Mouse (Mus musculus) hindbrain, embryonic 15.5 days (tissue): ENCODE measurements at regions not wholly inside any gene's neighbourhood (a gene's known extent, or its start where the extent isn't known, plus 50 kb on each side); places are given as distances from the start of the nearest gene placed in this dataset.
"Not testable (repeated sequence)": the region's sequence is repeated elsewhere in the genome, so short reads cannot be mapped to it uniquely, and the experiment has no call there.

Source experiments
- ATAC-seq: fragments of 200-750 bp; cut with Nextera tagmentation; 2 replicates; pipeline ENCODE4 v1.8.0; 2017; ENCODE audit warnings: low read depth, moderate number of reproducible peaks, moderate TSS enrichment; ENCODE audit not compliant: low FRiP score
- H3K27ac ChIP-seq: fragments of 300-500 bp; sonication (generic); replicated peaks from 2 replicates; pipeline ENCODE4 v1.5.1; 2015; ENCODE audit warnings: mild to moderate bottlenecking, inconsistent platforms
- H3K27me3 ChIP-seq: fragments of 300-500 bp; sonication (generic); 2 replicates; pipeline ENCODE4 v1.6.1; 2015; ENCODE audit warnings: control low read depth, inconsistent platforms
- H3K36me3 ChIP-seq: fragments of 300-500 bp; sonication (generic); 2 replicates; pipeline ENCODE4 v1.6.1; 2015; ENCODE audit warnings: control low read depth, inconsistent platforms
- H3K4me1 ChIP-seq: fragments of 300-500 bp; sonication (generic); replicated peaks from 2 replicates; pipeline ENCODE4 v1.6.1; 2015; ENCODE audit warnings: control low read depth, inconsistent platforms
- H3K4me2 ChIP-seq: fragments of 300-500 bp; sonication (generic); 2 replicates; pipeline ENCODE4 v1.6.1; 2015; ENCODE audit warnings: moderate library complexity, mild to moderate bottlenecking, inconsistent platforms
- H3K4me3 ChIP-seq: fragments of 300-500 bp; sonication (generic); 2 replicates; pipeline ENCODE4 v1.5.1; 2015; ENCODE audit warnings: mild to moderate bottlenecking, inconsistent platforms
- H3K9ac ChIP-seq: fragments of 300-500 bp; sonication (generic); 2 replicates; pipeline ENCODE4 v1.6.1; 2015; ENCODE audit warnings: inconsistent platforms
- H3K9me3 ChIP-seq: fragments of 300-500 bp; sonication (generic); 2 replicates; pipeline ENCODE4 v1.6.1; 2016; ENCODE audit warnings: control low read depth, inconsistent platforms
- WGBS: fragments of 180-500 bp; shearing (Covaris S2); methylation state at CpG from one replicate; pipeline ENCODE4 v1.1.7; 2015; 5-methylcytosine and 5-hydroxymethylcytosine counted together

DNA sequence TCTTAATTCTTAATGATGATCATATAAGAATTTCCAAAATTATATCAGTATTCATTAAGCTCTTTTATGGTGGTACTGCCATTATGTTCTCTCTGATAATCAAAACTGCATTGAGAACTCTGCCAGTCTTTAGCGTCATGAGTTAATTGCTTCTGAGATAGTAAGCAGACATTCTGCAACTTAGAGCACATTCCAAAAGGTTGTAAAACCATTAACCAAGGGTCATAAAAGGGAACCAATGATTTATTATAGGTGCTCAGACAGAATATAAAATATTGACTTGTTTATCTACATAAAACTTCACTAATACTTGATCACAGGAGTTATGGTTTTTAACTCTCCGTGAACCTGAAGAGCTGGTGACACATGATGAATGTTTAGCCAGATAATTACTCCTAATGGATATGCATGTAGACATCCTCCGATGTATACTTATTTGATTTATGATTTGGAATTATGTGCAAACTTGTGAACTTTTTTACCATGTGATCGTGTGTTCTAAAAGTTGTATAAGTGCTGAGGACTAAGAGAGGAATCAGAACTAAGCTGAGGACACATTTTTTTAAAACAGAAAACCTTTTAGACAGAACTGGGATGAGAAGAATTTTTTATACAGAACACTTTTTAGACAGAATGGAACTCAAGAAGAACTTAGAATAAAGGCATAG, 1345.4 kb downstream of the Zfp704 start:
- no peaks in the 10 kb centered on the region for H3K36me3 ChIP-seq
- 84% methylated on average over 4 of the region's 4 CpGs for WGBS
- no peak overlapping the region for H3K27ac ChIP-seq
- H3K9ac ChIP-seq = no peak overlapping the region
- no peak for ATAC-seq
- H3K4me1 ChIP-seq = no peaks in the 10 kb centered on the region
- no peak overlapping the region for H3K4me2 ChIP-seq
- no peaks in the 10 kb centered on the region for H3K9me3 ChIP-seq
- H3K27me3 ChIP-seq = no peaks in the 10 kb centered on the region
- no peak overlapping the region for H3K4me3 ChIP-seq

- Histone ChIP-seq H3K4me2 (no peak overlapping the region), H3K27ac (no peak overlapping the region), H3K4me3 (no peak overlapping the region), H3K36me3 (no peaks in the 10 kb centered on the region), H3K27me3 (no peaks in the 10 kb centered on the region), H3K9me3 (no peaks in the 10 kb centered on the region), H3K4me1 (no peaks in the 10 kb centered on the region), H3K9ac (no peak overlapping the region)
- no peak for ATAC-seq
These were observed 1352.6 kb downstream of the Zfp704 start for GRCm38 (mm10) chr3:8257293-8257692.

- no peak overlapping the region for H3K4me2 ChIP-seq
- no peak overlapping the region for H3K4me3 ChIP-seq
- H3K9me3 ChIP-seq = no peaks in the 10 kb centered on the region
- H3K4me1 ChIP-seq = no peaks in the 10 kb centered on the region
- no peak overlapping the region for H3K27ac ChIP-seq
- WGBS = 85% methylated on average over 2 of the region's 2 CpGs
- no peaks in the 10 kb centered on the region for H3K36me3 ChIP-seq
- ATAC-seq = no peak
- no peaks in the 10 kb centered on the region for H3K27me3 ChIP-seq
- H3K9ac ChIP-seq = no peak overlapping the region
These were observed 1357.6 kb downstream of the Zfp704 start for GRCm38 (mm10) chr3:8252311-8252710.

DNA sequence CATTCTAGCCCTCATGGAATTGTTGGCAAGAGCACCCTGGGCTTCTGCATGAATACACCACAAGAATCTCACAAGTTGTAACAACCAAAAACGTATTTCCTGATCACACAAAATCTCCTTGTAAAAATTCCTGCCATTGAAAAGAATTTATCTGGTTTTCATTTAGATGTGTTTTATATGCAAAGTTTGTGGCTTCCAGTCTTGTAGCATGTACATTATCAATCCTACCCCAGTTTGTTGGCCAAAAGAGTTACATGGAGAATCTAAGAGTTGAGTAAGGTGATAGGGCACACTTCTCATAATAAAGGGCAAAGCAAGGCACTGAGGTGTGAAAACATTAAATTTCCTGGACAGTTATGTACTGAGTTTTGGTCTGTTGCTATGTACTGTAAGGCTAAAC, 1361.0 kb downstream of the Zfp704 start:
- Histone ChIP-seq H3K27me3 (no peaks in the 10 kb centered on the region), H3K4me1 (no peaks in the 10 kb centered on the region), H3K27ac (no peak overlapping the region), H3K36me3 (no peaks in the 10 kb centered on the region), H3K9me3 (peaks cover 3% of the 10 kb centered on the region; the same call in 1 of the 2 replicates), H3K4me3 (no peak overlapping the region), H3K9ac (no peak overlapping the region), H3K4me2 (no peak overlapping the region)
- ATAC-seq = no peak
- 90% methylated on average over 1 of the region's 1 CpGs for WGBS

- 28% methylated on average over 1 of the region's 1 CpGs for WGBS
These were observed 1364.1 kb downstream of the Zfp704 start for GRCm38 (mm10) chr3:8245822-8246221.

GRCm38 (mm10) chr3:8245195-8245789, 1364.6 kb downstream of the Zfp704 start:
- peak; percentile 90 for ATAC-seq
- 69% methylated on average over 2 of the region's 2 CpGs for WGBS
- not testable (repeated sequence) for H3K4me2 ChIP-seq, H3K9ac ChIP-seq, H3K4me3 ChIP-seq, H3K27ac ChIP-seq, H3K36me3 ChIP-seq, H3K27me3 ChIP-seq, H3K4me1 ChIP-seq, H3K9me3 ChIP-seq

More at GRCm38 (mm10) chr3:8245822-8246221, 1364.1 kb downstream of the Zfp704 start:
- H3K4me3 ChIP-seq, H3K27me3 ChIP-seq, H3K27ac ChIP-seq, H3K4me2 ChIP-seq, H3K36me3 ChIP-seq, H3K9ac ChIP-seq, H3K9me3 ChIP-seq, H3K4me1 ChIP-seq, ATAC-seq: not testable (repeated sequence)

DNA sequence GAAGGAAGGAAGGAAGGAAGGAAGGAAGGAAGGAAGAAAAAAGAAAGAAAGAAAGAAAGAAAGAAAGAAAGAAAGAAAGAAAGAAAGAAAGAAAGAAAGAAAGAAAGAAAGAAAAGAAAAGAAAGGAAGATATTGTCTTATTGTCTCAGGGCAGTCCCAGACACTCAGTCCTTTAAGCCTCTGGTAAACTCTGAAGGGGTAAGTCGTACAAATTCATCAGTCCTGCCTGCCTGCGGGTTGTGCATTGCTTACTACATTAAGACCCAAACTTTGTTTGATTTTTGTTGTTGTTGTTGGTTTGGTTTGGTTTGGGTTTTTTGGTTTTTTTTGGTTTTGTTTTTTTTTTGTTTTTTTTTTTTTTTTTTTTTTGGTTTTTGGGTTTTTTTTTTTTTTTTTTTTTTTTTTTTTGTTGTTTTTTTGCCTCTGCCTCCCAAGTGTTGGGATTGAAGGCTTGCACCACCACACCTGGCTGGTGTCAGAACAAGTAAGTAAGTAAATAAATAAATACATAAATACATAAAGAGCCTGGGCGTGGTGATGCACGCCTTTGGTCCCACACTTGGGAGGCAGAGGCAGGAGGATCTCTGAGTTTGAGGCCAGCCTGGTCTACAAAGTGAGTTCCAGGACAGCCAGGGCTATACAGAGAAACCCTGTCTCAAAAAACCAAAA, 1365.2 kb downstream of the Zfp704 start:
- H3K9ac ChIP-seq, H3K4me3 ChIP-seq, H3K4me1 ChIP-seq, H3K9me3 ChIP-seq, H3K27me3 ChIP-seq, H3K27ac ChIP-seq, ATAC-seq, H3K36me3 ChIP-seq, H3K4me2 ChIP-seq: not testable (repeated sequence)
- 94% methylated on average over 4 of the region's 4 CpGs for WGBS

DNA sequence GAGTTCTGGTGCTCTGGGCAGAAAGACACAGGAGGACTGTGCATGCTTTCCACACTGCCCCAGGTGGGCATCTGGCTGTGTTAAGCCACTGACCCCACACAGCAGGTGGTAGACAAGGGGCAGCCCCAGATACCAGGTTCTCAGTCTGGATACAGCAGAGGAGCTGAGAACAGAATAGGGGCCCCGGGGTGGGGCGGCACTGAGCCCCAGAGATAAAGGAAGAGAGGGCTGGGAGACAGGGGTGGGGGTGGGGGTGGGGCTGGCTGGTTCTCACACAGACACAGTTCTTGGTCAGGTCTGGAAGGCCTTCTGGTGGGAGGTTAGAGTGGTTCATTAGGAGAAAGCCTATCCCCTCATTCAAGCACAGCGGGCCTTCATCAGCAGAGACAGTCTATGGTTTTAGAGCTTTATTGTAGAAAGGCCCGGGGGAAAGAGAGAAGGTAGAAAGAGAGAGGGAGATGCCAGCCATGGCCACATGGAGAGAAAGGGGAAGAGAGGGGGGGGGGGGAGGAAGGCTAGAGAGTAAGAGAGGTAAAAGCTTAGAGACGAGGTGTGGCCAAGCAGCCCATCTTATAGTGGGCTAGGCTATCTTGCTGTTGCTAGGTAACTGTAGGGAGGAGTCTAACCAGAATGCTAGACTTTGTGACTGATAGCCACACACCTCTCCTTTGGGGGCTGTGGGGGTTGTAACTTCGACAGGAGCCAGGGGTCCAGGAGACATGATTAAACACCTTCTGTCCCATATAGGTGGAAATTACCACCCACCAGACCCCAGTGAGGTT, 1403.1 kb downstream of the Zfp704 start:
- Histone ChIP-seq H3K9ac (no peak overlapping the region), H3K4me1 (no peaks in the 10 kb centered on the region), H3K36me3 (no peaks in the 10 kb centered on the region), H3K27ac (no peak overlapping the region), H3K4me3 (no peak overlapping the region), H3K9me3 (no peaks in the 10 kb centered on the region), H3K27me3 (no peaks in the 10 kb centered on the region), H3K4me2 (no peak overlapping the region)
- 79% methylated on average over 6 of the region's 6 CpGs for WGBS
- no peak for ATAC-seq

GRCm38 (mm10) chr3:8163030-8163429, 1446.9 kb downstream of the Zfp704 start:
- ATAC-seq = no peak
- H3K9ac ChIP-seq = no peak overlapping the region
- no peak overlapping the region for H3K4me2 ChIP-seq
- H3K4me3 ChIP-seq = no peak overlapping the region
- no peaks in the 10 kb centered on the region for H3K9me3 ChIP-seq
- 86% methylated on average over 4 of the region's 4 CpGs for WGBS
- no peaks in the 10 kb centered on the region for H3K36me3 ChIP-seq
- H3K27ac ChIP-seq = no peak overlapping the region
- H3K27me3 ChIP-seq = no peaks in the 10 kb centered on the region
- H3K4me1 ChIP-seq = no peaks in the 10 kb centered on the region

DNA sequence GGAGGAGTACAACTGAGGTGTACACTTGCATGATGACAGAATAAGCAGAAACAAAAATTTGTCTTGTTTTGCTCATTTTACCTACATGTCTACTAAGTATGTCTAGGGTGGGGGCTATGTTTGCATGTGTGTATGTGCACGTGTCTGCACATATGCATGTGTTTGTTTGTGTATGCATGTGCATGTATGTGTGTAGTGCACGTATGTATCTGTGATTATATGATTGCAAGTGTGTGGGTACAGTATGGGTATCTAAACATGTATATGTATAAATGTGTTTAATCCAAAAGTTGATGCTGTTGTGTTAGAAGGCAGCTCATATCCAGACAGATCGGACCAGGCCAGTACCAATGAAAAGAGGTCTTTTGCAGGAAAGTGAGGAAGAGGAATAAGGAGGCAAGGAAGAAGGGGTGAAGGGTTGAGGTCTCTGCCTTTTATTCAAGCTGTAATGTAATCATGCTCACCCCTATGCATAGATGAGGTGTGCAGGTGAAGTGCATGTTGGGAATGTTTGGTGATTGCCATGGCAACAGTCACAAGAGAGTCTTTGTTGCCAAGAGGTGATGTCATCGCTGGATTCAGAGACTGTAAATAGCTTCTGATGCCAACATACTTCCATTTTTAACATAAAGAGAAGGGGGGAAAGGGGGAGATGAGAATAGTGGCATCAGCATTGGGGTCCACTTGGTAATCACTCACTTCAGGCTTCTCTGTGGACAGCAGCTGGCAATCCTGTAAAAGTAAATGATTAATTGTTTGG, 1447.7 kb downstream of the Zfp704 start:
- no peaks in the 10 kb centered on the region for H3K4me1 ChIP-seq
- H3K36me3 ChIP-seq = no peaks in the 10 kb centered on the region
- H3K9ac ChIP-seq = no peak overlapping the region
- 84% methylated on average over 4 of the region's 4 CpGs for WGBS
- H3K4me3 ChIP-seq = no peak overlapping the region
- H3K4me2 ChIP-seq = no peak overlapping the region
- no peaks in the 10 kb centered on the region for H3K9me3 ChIP-seq
- H3K27me3 ChIP-seq = no peaks in the 10 kb centered on the region
- ATAC-seq = peak; percentile 78
- H3K27ac ChIP-seq = no peak overlapping the region

GRCm38 (mm10) chr3:8143016-8143415, 1466.9 kb downstream of the Zfp704 start:
- H3K4me3 ChIP-seq = no peak overlapping the region
- WGBS = 78% methylated on average over 2 of the region's 2 CpGs
- no peak for ATAC-seq
- H3K4me1 ChIP-seq = no peaks in the 10 kb centered on the region
- H3K27me3 ChIP-seq = no peaks in the 10 kb centered on the region
- no peaks in the 10 kb centered on the region for H3K36me3 ChIP-seq
- no peak overlapping the region for H3K27ac ChIP-seq
- H3K9me3 ChIP-seq = 0 out of 2 replicates have a peak, but pooled peaks cover 4% of the 10 kb centered on the region
- H3K4me2 ChIP-seq = no peak overlapping the region
- no peak overlapping the region for H3K9ac ChIP-seq
